Mouse (Mus musculus) small intestine, adult 2 months (tissue): ENCODE measurements around the gene Git2. TPM values are rescaled to one million over a fixed set of nuclear protein-coding genes. Genes with fewer than 3 reads are reported as not detected.

Source experiments
- H3K27ac ChIP-seq: fragments of 200-500 bp; 2 replicates; pipeline ENCODE4 v1.5.1; 2012; ENCODE audit warnings: low read depth, low read length, control low read depth, inconsistent platforms; ENCODE audit not compliant: insufficient read depth
- H3K27me3 ChIP-seq: fragments of 200-500 bp; 2 replicates; pipeline ENCODE4 v1.6.1; 2012; ENCODE audit warnings: mild to moderate bottlenecking, moderate library complexity, low read length, inconsistent platforms; ENCODE audit not compliant: control insufficient read depth, insufficient read depth
- H3K36me3 ChIP-seq: fragments of 200-500 bp; 2 replicates; pipeline ENCODE4 v1.6.1; 2012; ENCODE audit warnings: mild to moderate bottlenecking, low read length, control low read depth, inconsistent platforms; ENCODE audit not compliant: control insufficient read depth, insufficient read depth
- H3K4me1 ChIP-seq: fragments of 200-500 bp; 2 replicates; pipeline ENCODE4 v1.6.1; 2012; ENCODE audit warnings: low read length, inconsistent platforms, mixed read lengths; ENCODE audit not compliant: control insufficient read depth, insufficient read depth, insufficient read length
- H3K4me3 ChIP-seq: fragments of 200-500 bp; 2 replicates; pipeline ENCODE4 v1.5.1; 2012; ENCODE audit warnings: low read depth, mild to moderate bottlenecking, control low read depth, inconsistent platforms, low read length, moderate library complexity
- CTCF ChIP-seq: fragments of 200-500 bp; IDR thresholded peaks from 2 replicates; pipeline ENCODE4 v1.5.1; 2012; ENCODE audit warnings: low read depth, mild to moderate bottlenecking, control low read depth, inconsistent platforms, low read length, moderate library complexity, mixed read lengths; ENCODE audit not compliant: insufficient replicate concordance, insufficient read length; ENCODE audit errors: extremely low read depth
- POLR2A ChIP-seq: fragments of 200-500 bp; IDR thresholded peaks from 2 replicates; pipeline ENCODE4 v1.6.1; 2012; ENCODE audit warnings: low read depth, mild to moderate bottlenecking, control low read depth, inconsistent platforms, low read length, moderate library complexity
- WGBS: fragments of 180-500 bp; shearing (Covaris S2); methylation state at CpG from one replicate; pipeline ENCODE4 v1.1.7; 2018; 5-methylcytosine and 5-hydroxymethylcytosine counted together
- polyA plus RNA-seq: library from polyadenylated mRNA; depleted of rRNA; stranded (reverse); fragments of >200 nt; gene quantifications from 2 replicates; pipeline ENCODE4 v1.2.3, GENCODE M21; 2012

Git2 gene
- polyA plus RNA-seq, 1 experiment: 25.1 TPM

DNA sequence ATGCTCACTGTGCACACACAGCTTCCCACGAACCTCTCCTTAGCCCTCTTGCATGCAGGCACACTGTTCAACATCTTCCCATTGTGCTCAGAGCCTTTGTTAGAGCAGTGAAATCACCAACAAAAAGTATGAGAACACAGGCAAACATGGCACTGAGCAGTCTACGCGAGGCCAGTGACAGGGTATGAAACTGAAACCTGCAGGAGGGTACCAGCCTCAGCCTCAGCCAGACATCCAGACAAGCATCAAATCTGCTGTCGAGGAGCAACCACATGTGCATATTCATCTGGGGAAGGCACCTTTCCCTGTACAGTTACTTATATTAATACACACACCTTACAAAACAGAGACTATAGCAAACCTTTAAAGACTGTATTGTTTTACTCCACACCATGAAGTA is 28.4 kb downstream of the Git2 start:
- 88% methylated on average over 4 of the region's 4 CpGs for WGBS
- H3K4me3 ChIP-seq: no peak overlapping the region
- H3K4me1 ChIP-seq: no peaks in the 10 kb centered on the region
- no peak overlapping the region for H3K27ac ChIP-seq
- no peaks in the 10 kb centered on the region for H3K27me3 ChIP-seq
- H3K36me3 ChIP-seq: peaks cover 70% of the 10 kb centered on the region
- TF ChIP-seq POLR2A: no peak
- no peak for TF ChIP-seq CTCF

GRCm38 (mm10) chr5:114745581-114745980 is 29.7 kb downstream of the Git2 start:
- Histone ChIP-seq H3K4me3 (no peak overlapping the region), H3K4me1 (no peaks in the 10 kb centered on the region), H3K27me3 (no peaks in the 10 kb centered on the region), H3K27ac (no peak overlapping the region), H3K36me3 (peaks cover 72% of the 10 kb centered on the region)
- no peak for TF ChIP-seq POLR2A
- no peak for TF ChIP-seq CTCF
- WGBS: 71% methylated on average over 5 of the region's 5 CpGs

GRCm38 (mm10) chr5:114743697-114744090 is 31.6 kb downstream of the Git2 start:
- 92% methylated on average over 8 of the region's 8 CpGs for WGBS
- Histone ChIP-seq H3K27ac (no peak overlapping the region), H3K36me3 (peaks cover 77% of the 10 kb centered on the region), H3K27me3 (no peaks in the 10 kb centered on the region), H3K4me1 (no peaks in the 10 kb centered on the region; the same call in 1 of the 2 replicates), H3K4me3 (no peak overlapping the region)
- TF ChIP-seq CTCF (no peak), POLR2A (no peak)

GRCm38 (mm10) chr5:114742998-114743696 is 32.2 kb downstream of the Git2 start:
- Histone ChIP-seq H3K27me3 (no peaks in the 10 kb centered on the region), H3K4me1 (no peaks in the 10 kb centered on the region; the same call in 1 of the 2 replicates), H3K4me3 (no peak overlapping the region), H3K36me3 (peaks cover 77% of the 10 kb centered on the region), H3K27ac (no peak overlapping the region)
- WGBS: 93% methylated on average over 13 of the region's 13 CpGs
- TF ChIP-seq POLR2A: no peak
- TF ChIP-seq CTCF: no peak

GRCm38 (mm10) chr5:114742572-114742971 is 32.7 kb downstream of the Git2 start:
- Histone ChIP-seq H3K4me3 (no peak overlapping the region), H3K36me3 (peaks cover 75% of the 10 kb centered on the region), H3K27me3 (no peaks in the 10 kb centered on the region), H3K4me1 (no peaks in the 10 kb centered on the region; the same call in 1 of the 2 replicates), H3K27ac (no peak overlapping the region)
- 96% methylated on average over 10 of the region's 10 CpGs for WGBS
- no peak for TF ChIP-seq CTCF
- TF ChIP-seq POLR2A: no peak

DNA sequence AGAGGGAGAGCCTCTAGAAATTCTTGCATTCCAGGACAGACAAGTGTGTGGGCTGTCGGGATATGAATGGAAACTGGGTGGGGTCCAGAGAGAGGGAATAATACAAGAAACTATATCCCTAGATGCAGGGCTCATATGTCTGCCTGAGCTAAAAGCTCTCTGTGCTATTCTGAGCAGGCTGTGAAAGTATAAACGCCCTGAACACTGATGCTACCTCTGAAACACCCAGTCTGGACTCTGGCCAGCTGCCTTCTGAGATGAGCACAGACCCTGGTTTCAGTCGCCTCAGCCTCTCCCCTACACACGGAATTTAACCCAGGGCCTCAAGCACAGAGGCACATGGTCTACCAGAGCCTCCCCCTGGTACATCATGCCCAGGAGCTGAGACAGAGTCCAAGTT is 34.7 kb downstream of the Git2 start:
- WGBS: 68% methylated on average over 4 of the region's 4 CpGs

DNA sequence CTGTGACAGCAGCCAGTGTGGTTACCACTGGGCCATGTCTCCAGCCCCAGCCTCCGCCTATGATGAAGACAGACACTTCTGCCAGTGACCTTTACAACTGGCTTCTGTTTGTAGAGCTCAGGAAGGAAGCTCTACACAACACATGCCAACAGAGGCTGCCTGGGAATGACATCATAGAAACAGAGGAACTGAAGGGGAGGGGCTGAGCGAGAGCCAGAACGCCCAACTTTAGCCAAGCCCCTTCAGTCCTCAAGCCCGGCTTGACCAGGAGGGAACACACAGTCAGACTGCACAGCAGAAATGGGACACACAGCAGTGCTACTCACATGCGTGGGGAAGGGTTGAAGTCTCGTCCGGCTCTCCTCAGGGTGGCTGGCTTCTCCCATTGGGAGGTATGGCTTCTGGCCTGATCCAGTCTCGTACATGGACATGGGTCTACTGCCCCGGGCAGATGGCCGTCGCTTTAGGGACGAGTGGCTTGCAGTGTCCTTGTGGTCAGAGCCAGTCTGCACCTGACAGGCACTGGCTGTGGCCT is 36.5 kb downstream of the Git2 start:
- TF ChIP-seq CTCF (no peak), POLR2A (no peak)
- no peaks in the 10 kb centered on the region; the same call in 1 of the 2 replicates for H3K4me1 ChIP-seq
- no peaks in the 10 kb centered on the region for H3K27me3 ChIP-seq
- no peak overlapping the region for H3K4me3 ChIP-seq
- 84% methylated on average over 12 of the region's 12 CpGs for WGBS
- H3K27ac ChIP-seq: no peak overlapping the region
- H3K36me3 ChIP-seq: peaks cover 75% of the 10 kb centered on the region

More for the DNA sequence above, 34.7 kb downstream of the Git2 start:
- TF ChIP-seq POLR2A (no peak), CTCF (no peak)
- Histone ChIP-seq H3K27ac (no peak overlapping the region), H3K4me1 (no peaks in the 10 kb centered on the region; the same call in 1 of the 2 replicates), H3K4me3 (no peak overlapping the region), H3K27me3 (no peaks in the 10 kb centered on the region), H3K36me3 (peaks cover 84% of the 10 kb centered on the region)
